Mouse (Mus musculus): ENCODE results near the gene Gabbr2. TPM values are rescaled to one million over a fixed set of nuclear protein-coding genes. Genes with fewer than 3 reads are reported as not detected.

Gabbr2 gene
- polyA plus RNA-seq, 1 experiment from 2014 or later = 13.9 TPM

DNA sequence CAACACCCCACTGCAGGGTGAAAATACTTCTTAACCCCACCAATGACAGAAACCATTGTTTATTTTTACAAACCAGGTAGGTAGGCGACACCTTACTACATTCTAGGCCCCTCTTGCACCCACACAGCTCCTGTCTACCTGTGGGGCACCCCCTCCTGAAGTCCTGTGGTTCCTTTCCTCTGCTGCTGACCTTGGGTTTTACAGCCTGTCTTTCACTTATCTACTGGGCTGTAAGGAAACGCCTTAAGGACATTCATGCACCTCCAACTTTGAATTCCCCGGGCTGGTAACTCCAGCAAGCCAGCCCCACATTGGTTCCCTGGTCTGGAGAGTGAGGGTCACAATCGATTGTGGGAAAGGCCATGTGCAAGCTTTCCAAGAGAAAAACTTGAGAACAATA is 34.7 kb downstream of the Gabbr2 start:
- H3K9me3 ChIP-seq (replicated peaks; ENCODE audit: control insufficient read depth, low read length, poor library complexity, severe bottlenecking) = no peaks in the 10 kb centered on the region
- H3K9ac ChIP-seq (ENCODE audit: low read depth, low read length) = no peak overlapping the region
- no peak overlapping the region for H3K4me3 ChIP-seq (ENCODE audit: low read depth, low read length)
- no peak overlapping the region for H3K4me2 ChIP-seq (ENCODE audit: low read length)
- H3K27me3 ChIP-seq (ENCODE audit: control insufficient read depth, insufficient read depth, low read depth, low read length) = no peaks in the 10 kb centered on the region
- H3K27ac ChIP-seq (ENCODE audit: low read length) = no peak overlapping the region
- H3K36me3 ChIP-seq (ENCODE audit: control insufficient read depth, insufficient read depth, low read length) = no peaks in the 10 kb centered on the region
- no peak for ATAC-seq
- WGBS = 80% methylated on average over 4 of the region's 4 CpGs
- no peaks in the 10 kb centered on the region for H3K4me1 ChIP-seq (ENCODE audit: control insufficient read depth, insufficient read depth, low read length)

DNA sequence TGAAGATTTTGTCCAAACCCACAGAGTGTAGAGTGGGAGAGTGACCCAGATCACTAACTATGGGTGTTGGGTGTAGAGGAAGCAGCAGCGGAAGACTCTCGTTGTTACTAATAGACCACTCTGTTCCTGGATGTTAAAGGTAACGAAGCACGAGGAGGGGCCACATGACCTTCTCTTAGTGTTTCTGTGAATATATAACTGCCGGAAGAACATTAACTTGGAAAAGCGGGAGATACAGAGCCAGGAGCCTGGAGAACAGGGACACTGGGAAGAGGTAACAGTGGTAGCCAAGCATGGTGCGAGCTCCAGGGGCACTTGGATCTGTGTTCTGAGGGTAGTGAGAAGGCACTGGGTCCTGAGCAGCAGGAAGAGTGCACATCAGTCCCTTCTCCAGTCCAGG is 38.7 kb downstream of the Gabbr2 start:
- Histone ChIP-seq H3K36me3 (ENCODE audit: control insufficient read depth, insufficient read depth, low read length) (no peaks in the 10 kb centered on the region), H3K4me3 (ENCODE audit: low read depth, low read length) (no peak overlapping the region), H3K4me1 (ENCODE audit: control insufficient read depth, insufficient read depth, low read length) (peaks cover 4% of the 10 kb centered on the region; the same call in 1 of the 2 replicates), H3K27ac (ENCODE audit: low read length) (no peak overlapping the region), H3K9me3 (replicated peaks; ENCODE audit: control insufficient read depth, low read length, poor library complexity, severe bottlenecking) (no peaks in the 10 kb centered on the region), H3K9ac (ENCODE audit: low read depth, low read length) (no peak overlapping the region), H3K4me2 (ENCODE audit: low read length) (no peak overlapping the region), H3K27me3 (ENCODE audit: control insufficient read depth, insufficient read depth, low read depth, low read length) (no peaks in the 10 kb centered on the region)
- no peak for ATAC-seq
- WGBS = 89% methylated on average over 7 of the region's 7 CpGs

DNA sequence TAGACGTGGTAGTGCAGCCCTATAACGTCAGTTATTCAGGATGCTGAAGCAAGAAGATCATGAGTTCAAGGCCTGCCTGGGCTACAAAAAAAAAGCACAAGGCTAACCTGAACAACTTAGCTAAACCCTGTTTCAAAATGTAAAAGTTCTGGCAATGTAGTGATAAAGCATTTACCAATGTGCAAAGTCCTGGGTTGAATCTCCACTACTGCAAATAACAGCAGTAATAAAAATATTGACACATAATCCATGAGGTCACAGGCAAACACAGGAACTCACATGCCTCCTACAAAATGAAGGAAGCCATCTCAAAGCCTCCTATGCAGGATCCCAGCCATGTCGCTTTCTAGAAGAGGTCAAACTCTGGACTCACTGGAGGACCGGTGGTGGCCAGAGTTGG is 39.1 kb downstream of the Gabbr2 start:
- WGBS = 87% methylated on average over 4 of the region's 4 CpGs
- ATAC-seq = no peak
- no peaks in the 10 kb centered on the region for H3K27me3 ChIP-seq (ENCODE audit: control insufficient read depth, insufficient read depth, low read depth, low read length)
- H3K4me2 ChIP-seq (ENCODE audit: low read length) = no peak overlapping the region
- H3K27ac ChIP-seq (ENCODE audit: low read length) = no peak overlapping the region
- H3K36me3 ChIP-seq (ENCODE audit: control insufficient read depth, insufficient read depth, low read length) = no peaks in the 10 kb centered on the region
- no peak overlapping the region for H3K9ac ChIP-seq (ENCODE audit: low read depth, low read length)
- no peak overlapping the region for H3K4me3 ChIP-seq (ENCODE audit: low read depth, low read length)
- no peaks in the 10 kb centered on the region for H3K9me3 ChIP-seq (replicated peaks; ENCODE audit: control insufficient read depth, low read length, poor library complexity, severe bottlenecking)
- peaks cover 4% of the 10 kb centered on the region; the same call in 1 of the 2 replicates for H3K4me1 ChIP-seq (ENCODE audit: control insufficient read depth, insufficient read depth, low read length)

DNA sequence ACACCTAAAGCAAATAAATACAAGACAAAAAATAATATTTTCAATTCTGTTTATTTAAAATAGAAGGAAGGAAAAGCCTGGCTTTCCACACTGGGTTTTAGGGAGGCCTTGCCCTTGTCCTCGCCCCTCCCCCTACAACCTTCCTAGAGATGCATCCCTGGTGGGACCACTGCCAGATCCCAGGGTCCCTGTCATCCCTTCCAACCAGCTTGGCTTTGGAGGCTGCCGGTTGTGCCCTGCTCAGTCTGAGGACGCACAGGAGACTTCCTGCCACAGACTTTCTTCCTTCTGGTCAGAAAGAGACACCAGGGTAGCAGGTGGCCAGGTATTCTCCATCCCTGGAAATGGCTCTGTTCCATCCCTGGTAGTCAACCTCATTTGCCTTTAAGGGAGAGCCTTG is 57.4 kb downstream of the Gabbr2 start:
- Histone ChIP-seq H3K4me2 (ENCODE audit: low read length) (no peak overlapping the region), H3K36me3 (ENCODE audit: control insufficient read depth, insufficient read depth, low read length) (no peaks in the 10 kb centered on the region), H3K4me3 (ENCODE audit: low read depth, low read length) (no peak overlapping the region), H3K27me3 (ENCODE audit: control insufficient read depth, insufficient read depth, low read depth, low read length) (no peaks in the 10 kb centered on the region), H3K9me3 (replicated peaks; ENCODE audit: control insufficient read depth, low read length, poor library complexity, severe bottlenecking) (no peaks in the 10 kb centered on the region), H3K27ac (ENCODE audit: low read length) (no peak overlapping the region), H3K4me1 (ENCODE audit: control insufficient read depth, insufficient read depth, low read length) (peaks cover 13% of the 10 kb centered on the region; the same call in 1 of the 2 replicates), H3K9ac (ENCODE audit: low read depth, low read length) (no peak overlapping the region)
- ATAC-seq = no peak
- WGBS = 83% methylated on average over 3 of the region's 3 CpGs

DNA sequence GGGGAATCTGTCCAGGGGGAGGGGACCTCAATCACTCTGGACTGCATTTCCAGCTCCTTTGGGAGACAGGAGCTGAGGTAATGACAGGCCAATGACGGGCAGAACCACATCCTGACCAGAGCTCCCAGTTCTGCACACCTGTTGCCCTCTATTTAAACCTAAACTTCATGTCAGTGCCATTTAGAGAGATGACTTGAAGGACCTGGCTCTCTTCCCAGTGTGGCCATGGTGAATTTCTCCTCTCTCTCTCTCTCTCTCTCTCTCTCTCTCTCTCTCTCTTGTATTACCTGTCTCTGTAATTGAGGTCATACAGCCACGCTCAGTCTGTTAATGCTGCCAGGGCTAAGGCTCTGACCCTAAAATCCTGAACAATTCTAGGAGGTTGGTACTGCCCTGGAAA is 58.1 kb downstream of the Gabbr2 start:
- ATAC-seq = no peak
- no peak overlapping the region for H3K9ac ChIP-seq (ENCODE audit: low read depth, low read length)
- H3K9me3 ChIP-seq (replicated peaks; ENCODE audit: control insufficient read depth, low read length, poor library complexity, severe bottlenecking) = no peaks in the 10 kb centered on the region
- H3K27me3 ChIP-seq (ENCODE audit: control insufficient read depth, insufficient read depth, low read depth, low read length) = no peaks in the 10 kb centered on the region
- H3K36me3 ChIP-seq (ENCODE audit: control insufficient read depth, insufficient read depth, low read length) = no peaks in the 10 kb centered on the region
- H3K4me3 ChIP-seq (ENCODE audit: low read depth, low read length) = no peak overlapping the region
- H3K27ac ChIP-seq (ENCODE audit: low read length) = no peak overlapping the region
- 72% methylated on average over 2 of the region's 2 CpGs for WGBS
- peaks cover 13% of the 10 kb centered on the region; the same call in 1 of the 2 replicates for H3K4me1 ChIP-seq (ENCODE audit: control insufficient read depth, insufficient read depth, low read length)
- H3K4me2 ChIP-seq (ENCODE audit: low read length) = no peak overlapping the region

DNA sequence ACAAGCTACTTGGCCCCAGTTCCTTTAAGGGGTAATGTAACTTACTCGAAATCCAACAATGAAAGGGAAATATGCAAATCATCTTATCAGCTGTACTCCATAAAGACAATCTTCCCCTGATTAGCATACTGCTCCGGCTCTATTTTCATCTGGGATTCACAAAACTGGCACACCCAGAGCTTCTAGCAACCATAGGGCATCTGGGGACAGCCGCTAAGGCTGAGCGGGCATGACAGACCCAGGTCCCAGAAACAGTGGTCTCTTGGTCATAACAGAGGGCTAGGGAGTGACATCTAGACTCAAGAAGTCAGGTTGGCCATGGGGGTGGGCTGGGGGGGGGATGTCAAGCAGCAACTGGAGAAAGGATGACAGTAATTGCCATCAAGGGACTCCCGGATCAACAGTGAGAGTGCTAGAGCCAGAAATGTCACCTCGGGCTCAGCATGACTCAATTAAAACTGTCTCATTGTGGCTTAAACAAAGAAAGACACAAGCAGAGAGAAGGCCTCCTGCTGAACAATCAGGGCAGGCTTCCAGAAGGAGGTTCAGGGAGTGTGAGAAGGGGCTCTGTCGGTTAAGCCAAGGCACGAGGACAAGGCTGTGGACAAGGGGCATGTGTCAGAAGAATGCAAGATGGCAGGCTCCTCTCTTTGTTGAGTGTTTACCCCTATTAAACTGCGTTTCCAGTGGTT is 59.8 kb downstream of the Gabbr2 start:
- WGBS = 33% methylated on average over 9 of the region's 9 CpGs
- peak; percentile 47; the same call in 1 of the 2 replicates for ATAC-seq
- no peaks in the 10 kb centered on the region for H3K27me3 ChIP-seq (ENCODE audit: control insufficient read depth, insufficient read depth, low read depth, low read length)

DNA sequence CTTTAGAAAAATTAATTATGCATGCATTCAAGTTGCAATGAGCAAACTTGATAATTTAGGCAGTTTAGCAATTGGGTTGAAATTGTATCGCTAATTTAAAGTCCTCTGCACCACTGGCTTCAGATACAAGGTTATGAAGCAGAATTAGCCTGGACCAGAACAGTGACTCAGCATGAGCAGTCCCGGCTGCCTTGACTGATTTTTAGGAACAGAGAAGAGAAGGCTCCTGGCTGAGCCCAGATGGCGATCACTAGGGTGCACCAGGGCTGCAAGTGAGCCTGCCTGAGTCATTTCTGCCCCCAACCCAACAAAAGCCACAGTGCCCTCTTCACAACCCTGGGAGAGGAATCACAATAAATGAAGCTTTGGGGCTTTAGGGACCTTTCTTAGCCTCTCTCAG is 63.6 kb downstream of the Gabbr2 start:
- H3K9ac ChIP-seq (ENCODE audit: low read depth, low read length) = no peak overlapping the region
- H3K27ac ChIP-seq (ENCODE audit: low read length) = no peak overlapping the region
- no peak overlapping the region for H3K4me3 ChIP-seq (ENCODE audit: low read depth, low read length)
- no peak overlapping the region for H3K4me2 ChIP-seq (ENCODE audit: low read length)
- no peaks in the 10 kb centered on the region for H3K27me3 ChIP-seq (ENCODE audit: control insufficient read depth, insufficient read depth, low read depth, low read length)
- 56% methylated on average over 3 of the region's 3 CpGs for WGBS
- no peaks in the 10 kb centered on the region for H3K36me3 ChIP-seq (ENCODE audit: control insufficient read depth, insufficient read depth, low read length)
- peaks cover 9% of the 10 kb centered on the region; the same call in 1 of the 2 replicates for H3K4me1 ChIP-seq (ENCODE audit: control insufficient read depth, insufficient read depth, low read length)
- no peaks in the 10 kb centered on the region for H3K9me3 ChIP-seq (replicated peaks; ENCODE audit: control insufficient read depth, low read length, poor library complexity, severe bottlenecking)
- ATAC-seq = no peak

More for the DNA sequence above, 59.8 kb downstream of the Gabbr2 start:
- no peak overlapping the region for H3K27ac ChIP-seq (ENCODE audit: low read length)
- no peaks in the 10 kb centered on the region for H3K9me3 ChIP-seq (replicated peaks; ENCODE audit: control insufficient read depth, low read length, poor library complexity, severe bottlenecking)
- H3K4me1 ChIP-seq (ENCODE audit: control insufficient read depth, insufficient read depth, low read length) = peaks cover 13% of the 10 kb centered on the region; the same call in 1 of the 2 replicates
- H3K4me2 ChIP-seq (ENCODE audit: low read length) = no peak overlapping the region
- H3K9ac ChIP-seq (ENCODE audit: low read depth, low read length) = no peak overlapping the region
- H3K36me3 ChIP-seq (ENCODE audit: control insufficient read depth, insufficient read depth, low read length) = no peaks in the 10 kb centered on the region
- H3K4me3 ChIP-seq (ENCODE audit: low read depth, low read length) = no peak overlapping the region

DNA sequence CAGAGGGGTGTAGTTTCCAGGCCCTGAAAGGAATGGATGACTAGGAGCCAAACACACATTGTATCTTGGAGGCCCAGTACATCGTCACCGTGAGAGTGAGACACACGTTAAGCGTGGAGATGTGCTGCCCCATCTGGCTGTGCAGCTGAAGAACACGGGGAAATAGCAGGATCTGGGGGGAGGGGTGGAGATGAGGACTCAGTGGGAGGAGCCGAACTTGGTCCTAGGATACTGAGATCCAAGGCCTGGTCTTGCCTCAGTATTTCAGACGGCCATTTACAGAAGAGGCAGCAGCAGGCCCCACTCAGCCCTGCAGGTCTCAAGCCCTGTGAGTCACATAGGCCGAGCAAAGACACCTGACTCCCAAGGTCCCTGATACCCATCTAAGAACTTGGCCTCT is 72.5 kb downstream of the Gabbr2 start:
- H3K4me3 ChIP-seq (ENCODE audit: low read depth, low read length) = no peak overlapping the region
- no peaks in the 10 kb centered on the region for H3K36me3 ChIP-seq (ENCODE audit: control insufficient read depth, insufficient read depth, low read length)
- H3K9ac ChIP-seq (ENCODE audit: low read depth, low read length) = no peak overlapping the region
- no peaks in the 10 kb centered on the region for H3K27me3 ChIP-seq (ENCODE audit: control insufficient read depth, insufficient read depth, low read depth, low read length)
- H3K4me2 ChIP-seq (ENCODE audit: low read length) = no peak overlapping the region
- peaks cover 7% of the 10 kb centered on the region for H3K4me1 ChIP-seq (ENCODE audit: control insufficient read depth, insufficient read depth, low read length)
- no peak overlapping the region for H3K27ac ChIP-seq (ENCODE audit: low read length)
- H3K9me3 ChIP-seq (replicated peaks; ENCODE audit: control insufficient read depth, low read length, poor library complexity, severe bottlenecking) = no peaks in the 10 kb centered on the region
- peak; percentile 34 for ATAC-seq
- WGBS = 41% methylated on average over 8 of the region's 8 CpGs

DNA sequence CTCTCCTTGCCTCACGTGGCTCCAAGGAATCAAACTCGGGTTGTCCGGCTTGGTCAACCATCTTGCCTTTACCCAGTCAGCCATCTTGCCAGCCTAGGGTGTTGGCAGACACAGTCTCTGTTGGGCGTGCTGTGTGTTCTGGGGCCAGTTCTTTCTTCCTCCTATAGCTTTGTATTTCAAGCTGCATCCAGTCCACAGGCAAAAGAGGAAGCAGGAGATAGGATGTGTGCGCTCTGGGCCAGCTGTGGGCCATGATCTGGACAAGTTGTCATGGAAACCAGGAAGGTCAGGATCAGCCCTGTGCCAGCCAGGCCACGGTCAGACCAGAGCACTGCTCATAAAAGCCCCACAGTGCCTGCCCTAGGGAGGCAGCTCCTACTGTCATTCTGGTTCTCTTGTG is 74.9 kb downstream of the Gabbr2 start:
- Histone ChIP-seq H3K4me2 (ENCODE audit: low read length) (no peak overlapping the region), H3K4me1 (ENCODE audit: control insufficient read depth, insufficient read depth, low read length) (peaks cover 7% of the 10 kb centered on the region), H3K36me3 (ENCODE audit: control insufficient read depth, insufficient read depth, low read length) (no peaks in the 10 kb centered on the region), H3K9me3 (replicated peaks; ENCODE audit: control insufficient read depth, low read length, poor library complexity, severe bottlenecking) (no peaks in the 10 kb centered on the region), H3K27me3 (ENCODE audit: control insufficient read depth, insufficient read depth, low read depth, low read length) (no peaks in the 10 kb centered on the region), H3K4me3 (ENCODE audit: low read depth, low read length) (no peak overlapping the region), H3K9ac (ENCODE audit: low read depth, low read length) (no peak overlapping the region), H3K27ac (ENCODE audit: low read length) (no peak overlapping the region)
- ATAC-seq = no peak
- WGBS = 81% methylated on average over 6 of the region's 6 CpGs

All from midbrain, embryonic 16.5 days (tissue).